Mouse (Mus musculus): ENCODE measurements around the gene Tex101. TPM values are rescaled to one million over a fixed set of nuclear protein-coding genes. Genes with fewer than 3 reads are reported as not detected.
"Not testable (repeated sequence)": the region's sequence is repeated elsewhere in the genome, so short reads cannot be mapped to it uniquely, and the experiment has no call there.

The Tex101 gene
- total RNA-seq (2015; ENCODE audit: low replicate concordance) (not detected in 2 replicates), total RNA-seq (2017; ENCODE audit: low replicate concordance) (not detected in 2 replicates)

GRCm38 (mm10) chr7:24676575-24676974 is at the start of gene Tex101:
Tex101 (minus strand) TSS chr7:24676675.
- ATAC-seq (replicated peaks; ENCODE audit: low FRiP score, poor library complexity, severe bottlenecking) = no peak

GRCm38 (mm10) chr7:24715039-24715438 is 38.6 kb upstream of the Tex101 start:
- ATAC-seq (replicated peaks; ENCODE audit: low FRiP score, poor library complexity, severe bottlenecking) = no peak

- no peak for ATAC-seq (replicated peaks; ENCODE audit: low FRiP score, poor library complexity, severe bottlenecking)
These were observed 32.4 kb upstream of the Tex101 start, which contains the start of gene BC049730 for GRCm38 (mm10) chr7:24708832-24709292. BC049730 (plus strand) TSS chr7:24709242.

GRCm38 (mm10) chr7:24702841-24703240 is 26.4 kb upstream of the Tex101 start:
- not testable (repeated sequence) for ATAC-seq (replicated peaks; ENCODE audit: low FRiP score, poor library complexity, severe bottlenecking)

- ATAC-seq (replicated peaks; ENCODE audit: low FRiP score, poor library complexity, severe bottlenecking) = not testable (repeated sequence)
These were observed 21.4 kb upstream of the Tex101 start for GRCm38 (mm10) chr7:24697891-24698290.

- ATAC-seq (replicated peaks; ENCODE audit: low FRiP score, poor library complexity, severe bottlenecking) = not testable (repeated sequence)
These were observed 16.2 kb upstream of the Tex101 start for GRCm38 (mm10) chr7:24692693-24693092.

- ATAC-seq (replicated peaks; ENCODE audit: low FRiP score, poor library complexity, severe bottlenecking) = not testable (repeated sequence)
These were observed 11.0 kb upstream of the Tex101 start for GRCm38 (mm10) chr7:24687519-24687918.

GRCm38 (mm10) chr7:24684121-24684520 is 7.6 kb upstream of the Tex101 start:
- not testable (repeated sequence) for ATAC-seq (replicated peaks; ENCODE audit: low FRiP score, poor library complexity, severe bottlenecking)

- ATAC-seq (replicated peaks; ENCODE audit: low FRiP score, poor library complexity, severe bottlenecking) = no peak
These were observed 4.5 kb downstream of the Tex101 start for GRCm38 (mm10) chr7:24671944-24672439.

GRCm38 (mm10) chr7:24664959-24665358 is 11.5 kb downstream of the Tex101 start:
- ATAC-seq (replicated peaks; ENCODE audit: low FRiP score, poor library complexity, severe bottlenecking) = no peak

- ATAC-seq (replicated peaks; ENCODE audit: low FRiP score, poor library complexity, severe bottlenecking) = no peak
These were observed 12.2 kb downstream of the Tex101 start for GRCm38 (mm10) chr7:24664301-24664700.

GRCm38 (mm10) chr7:24662575-24662974 is 13.9 kb downstream of the Tex101 start:
- peak; percentile 77 for ATAC-seq (replicated peaks; ENCODE audit: low FRiP score, poor library complexity, severe bottlenecking)

GRCm38 (mm10) chr7:24661118-24661904 is 15.2 kb downstream of the Tex101 start:
- no peak for ATAC-seq (replicated peaks; ENCODE audit: low FRiP score, poor library complexity, severe bottlenecking)

GRCm38 (mm10) chr7:24659737-24660357 is 16.6 kb downstream of the Tex101 start:
- ATAC-seq (replicated peaks; ENCODE audit: low FRiP score, poor library complexity, severe bottlenecking) = no peak

- ATAC-seq (replicated peaks; ENCODE audit: low FRiP score, poor library complexity, severe bottlenecking) = no peak
These were observed 22.8 kb downstream of the Tex101 start for GRCm38 (mm10) chr7:24653681-24654080.

- ATAC-seq (replicated peaks; ENCODE audit: low FRiP score, poor library complexity, severe bottlenecking) = no peak
These were observed 30.0 kb downstream of the Tex101 start for GRCm38 (mm10) chr7:24646486-24646885.

GRCm38 (mm10) chr7:24644996-24645395 is 31.5 kb downstream of the Tex101 start:
- ATAC-seq (replicated peaks; ENCODE audit: low FRiP score, poor library complexity, severe bottlenecking) = no peak

GRCm38 (mm10) chr7:24644492-24644891 is 32.0 kb downstream of the Tex101 start:
- ATAC-seq (replicated peaks; ENCODE audit: low FRiP score, poor library complexity, severe bottlenecking) = no peak

- ATAC-seq (replicated peaks; ENCODE audit: low FRiP score, poor library complexity, severe bottlenecking) = no peak
These were observed 34.0 kb downstream of the Tex101 start for GRCm38 (mm10) chr7:24642491-24642890.

GRCm38 (mm10) chr7:24640450-24640849 is 36.0 kb downstream of the Tex101 start:
- no peak for ATAC-seq (replicated peaks; ENCODE audit: low FRiP score, poor library complexity, severe bottlenecking)
